Mouse (Mus musculus) kidney, adult 2 months (tissue): ENCODE results near the gene Gm21885.

Experiments used
- CTCF ChIP-seq: fragments of 200-500 bp; conservative IDR thresholded peaks from 2 replicates; pipeline ENCODE4 v1.5.1; 2011; ENCODE audit warnings: low read depth, mild to moderate bottlenecking, control low read depth, low read length, moderate library complexity, mixed read lengths; ENCODE audit not compliant: insufficient read depth, insufficient read length
- POLR2A ChIP-seq: fragments of 200-500 bp; IDR thresholded peaks from one replicate; pipeline ENCODE4 v1.6.1; 2011; ENCODE audit warnings: low read depth, low read length, control low read depth

DNA sequence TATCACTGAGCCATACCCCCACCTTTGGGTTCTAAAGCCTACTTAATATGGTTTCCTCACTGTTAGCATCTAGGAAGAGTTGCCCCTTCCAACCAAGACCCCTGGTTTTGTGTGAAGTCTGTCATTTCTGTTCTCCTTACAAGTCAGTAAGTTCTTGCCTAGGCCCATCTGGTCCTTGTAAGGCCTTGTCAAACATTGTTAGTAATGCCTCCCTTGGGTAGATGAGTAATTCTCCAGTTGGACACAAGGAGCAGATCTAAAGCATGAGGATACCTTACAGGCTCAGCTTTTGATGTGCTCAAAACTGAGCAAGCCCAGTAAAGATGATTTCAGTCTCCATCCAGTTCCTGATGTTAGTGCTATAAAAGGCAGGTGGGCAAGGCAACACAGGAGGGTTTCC, 12.9 kb upstream of the Gm21885 start:
- TF ChIP-seq CTCF (no peak), POLR2A (no peak)
